Mouse (Mus musculus): Measurements from ENCODE around the gene Slc25a22. TPM values are rescaled to one million over a fixed set of nuclear protein-coding genes. Genes with fewer than 3 reads are reported as not detected.

Gene Slc25a22
- polyA plus RNA-seq, 1 experiment from 2014 or later: 13.3 TPM

DNA sequence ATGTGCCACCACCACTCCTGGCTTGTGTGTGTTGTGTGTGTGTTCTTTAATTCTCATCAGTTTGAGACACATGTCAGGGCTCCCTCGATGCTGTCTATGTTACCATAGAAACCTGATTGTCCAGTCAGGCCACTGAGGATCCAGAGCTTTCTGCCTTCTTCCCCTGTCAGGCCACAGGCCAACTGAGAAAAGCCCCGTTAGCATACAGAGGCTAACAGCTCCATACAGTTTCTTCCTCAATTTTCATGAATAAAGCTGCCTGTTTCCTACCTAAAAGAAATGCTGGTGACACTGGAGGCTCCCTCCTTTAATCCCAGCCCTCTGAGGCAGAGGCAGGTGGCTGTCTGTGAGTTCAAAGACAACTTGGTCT is 1.2 kb downstream of the Slc25a22 start:
- H3K4me2 ChIP-seq (ENCODE audit: low read length): peak overlapping the region; percentile 92
- H3K9ac ChIP-seq (ENCODE audit: low read length): peak overlapping the region; percentile 83
- H3K27me3 ChIP-seq (ENCODE audit: control insufficient read depth, insufficient read depth, low read length): no peaks in the 10 kb centered on the region
- no peak for ATAC-seq (ENCODE audit: insufficient number of reproducible peaks, insufficient read depth, low FRiP score, low read depth)
- no peaks in the 10 kb centered on the region for H3K9me3 ChIP-seq (ENCODE audit: control insufficient read depth, low read length)
- H3K4me3 ChIP-seq (ENCODE audit: control insufficient read depth in 1 of 2, insufficient read depth in 1 of 2, low read depth in 1 of 2, low read length in 2 of 2): peak overlapping the region; percentile 71 to 96; a peak in 3 of 4 replicates
- WGBS: 59% methylated on average over 2 of the region's 2 CpGs
- peaks cover 50% of the 10 kb centered on the region for H3K36me3 ChIP-seq (ENCODE audit: control insufficient read depth, insufficient read depth, low read length)
- peaks cover 24 to 33% of the 10 kb centered on the region in 2 experiments for H3K4me1 ChIP-seq (ENCODE audit: control insufficient read depth in 2 of 2, insufficient read depth in 2 of 2, low read length in 2 of 2)
- no peak overlapping the region for H3K27ac ChIP-seq (replicated peaks in 1 of 2; ENCODE audit: control insufficient read depth in 1 of 2, insufficient read depth in 1 of 2, low read depth in 2 of 2, low read length in 2 of 2)

DNA sequence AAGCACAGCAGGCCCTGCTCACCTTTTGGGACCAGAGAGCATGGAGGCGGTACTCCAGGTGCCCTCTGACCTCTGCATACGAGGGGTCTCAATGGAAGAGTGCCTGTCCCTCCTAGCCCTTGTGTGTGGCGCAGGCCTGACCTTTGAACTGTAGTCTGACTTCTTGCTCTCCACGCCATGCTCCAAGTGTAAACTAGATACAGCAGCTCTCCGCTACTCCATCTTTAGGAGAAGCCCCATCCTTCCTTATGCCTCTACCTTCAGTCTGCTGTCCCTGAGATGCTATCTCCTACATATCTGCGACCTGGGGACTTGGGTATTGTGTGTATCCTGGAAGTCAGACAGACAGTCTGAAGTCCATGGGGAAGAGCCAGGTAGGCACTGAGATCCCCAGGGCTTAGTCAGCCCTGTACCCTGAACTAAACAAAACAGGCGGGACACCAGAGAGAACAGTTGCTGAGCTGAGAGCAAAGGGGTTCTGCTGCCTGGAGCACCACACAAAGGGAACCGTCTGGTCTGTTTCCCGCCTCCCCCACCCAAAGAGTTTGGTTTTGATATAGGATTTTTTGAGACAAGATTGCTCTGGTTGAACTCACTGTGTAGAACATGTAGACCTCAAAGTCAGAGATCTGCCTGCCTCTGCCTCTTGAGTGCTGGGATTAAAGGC is 1.7 kb downstream of the Slc25a22 start:
- no peak for ATAC-seq (ENCODE audit: insufficient number of reproducible peaks, insufficient read depth, low FRiP score, low read depth)
- Histone ChIP-seq H3K4me1 (ENCODE audit: control insufficient read depth in 2 of 2, insufficient read depth in 2 of 2, low read length in 2 of 2) (peaks cover 24 to 33% of the 10 kb centered on the region in 2 experiments), H3K36me3 (ENCODE audit: control insufficient read depth, insufficient read depth, low read length) (peaks cover 50% of the 10 kb centered on the region), H3K27me3 (ENCODE audit: control insufficient read depth, insufficient read depth, low read length) (no peaks in the 10 kb centered on the region), H3K27ac (replicated peaks in 1 of 2; ENCODE audit: control insufficient read depth in 1 of 2, insufficient read depth in 1 of 2, low read depth in 2 of 2, low read length in 2 of 2) (no peak overlapping the region), H3K4me3 (ENCODE audit: control insufficient read depth in 1 of 2, insufficient read depth in 1 of 2, low read depth in 1 of 2, low read length in 2 of 2) (peak overlapping the region in 1 of 2 experiments; percentile 50; a peak in 1 of 4 replicates), H3K9ac (ENCODE audit: low read length) (peak overlapping the region; percentile 73; the same call in 1 of the 2 replicates), H3K9me3 (ENCODE audit: control insufficient read depth, low read length) (no peaks in the 10 kb centered on the region), H3K4me2 (ENCODE audit: low read length) (no peak overlapping the region)
- 92% methylated on average over 9 of the region's 9 CpGs for WGBS

DNA sequence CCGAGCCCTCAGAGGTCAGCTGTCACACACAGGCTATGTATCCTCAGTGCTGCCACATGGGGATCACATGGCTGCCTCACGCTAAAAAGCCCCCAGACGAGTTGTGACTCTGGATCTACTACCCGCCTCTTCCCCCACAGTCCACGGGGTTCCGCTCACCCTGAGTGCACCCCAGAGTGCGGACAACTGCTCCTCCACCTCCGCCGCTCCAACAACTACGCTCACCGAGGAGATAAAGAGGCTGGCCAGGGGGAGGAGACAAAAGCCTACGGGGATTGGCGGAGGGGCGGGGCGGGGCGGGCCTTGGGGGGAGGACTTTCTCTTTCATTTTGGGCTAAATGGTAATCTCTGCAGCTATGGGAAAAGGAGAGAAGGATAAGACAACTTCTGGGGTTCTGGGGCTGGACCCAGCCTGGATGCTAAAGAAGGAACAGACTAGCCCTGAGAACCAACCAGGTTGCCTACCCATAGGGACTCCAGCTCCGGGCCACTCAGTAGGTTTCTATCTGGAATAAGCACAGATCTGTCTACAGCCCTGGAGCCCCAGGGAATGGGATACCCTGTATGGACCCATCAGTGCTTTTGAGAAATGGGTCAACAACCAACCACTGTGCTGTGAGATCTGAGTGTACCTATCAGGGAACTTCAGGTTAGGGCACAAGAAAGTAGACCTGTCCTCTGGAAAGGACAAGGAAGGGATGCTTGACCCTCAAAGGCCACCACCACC is 2.4 kb downstream of the Slc25a22 start:
- peaks cover 55% of the 10 kb centered on the region for H3K36me3 ChIP-seq (ENCODE audit: control insufficient read depth, insufficient read depth, low read length)
- H3K4me3 ChIP-seq (ENCODE audit: control insufficient read depth in 1 of 2, insufficient read depth in 1 of 2, low read depth in 1 of 2, low read length in 2 of 2): peak overlapping the region; percentile 50 to 58

DNA sequence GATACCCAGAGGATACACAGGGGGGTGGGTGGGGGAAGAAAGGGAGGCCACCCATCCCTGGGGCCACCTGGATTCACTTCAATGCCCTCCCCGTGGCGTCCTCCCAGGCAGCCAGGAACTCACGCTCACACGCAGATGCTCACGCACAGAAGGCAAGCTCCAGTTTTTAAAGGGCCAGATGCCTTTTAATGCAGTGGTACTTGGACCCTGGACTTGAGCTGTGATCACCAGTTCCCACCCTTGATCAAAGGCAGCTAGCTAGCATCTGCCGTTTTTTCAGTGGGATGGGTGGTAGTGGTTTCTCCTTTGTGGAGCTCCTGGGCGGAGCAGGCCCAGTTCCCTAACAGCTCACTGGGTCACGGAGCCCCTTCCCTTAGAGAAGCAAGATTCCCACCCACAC is 3.2 kb downstream of the Slc25a22 start:
- peak overlapping the region; percentile 50 to 58 for H3K4me3 ChIP-seq (ENCODE audit: control insufficient read depth in 1 of 2, insufficient read depth in 1 of 2, low read depth in 1 of 2, low read length in 2 of 2)
- no peaks in the 10 kb centered on the region for H3K9me3 ChIP-seq (ENCODE audit: control insufficient read depth, low read length)
- H3K4me1 ChIP-seq (ENCODE audit: control insufficient read depth in 2 of 2, insufficient read depth in 2 of 2, low read length in 2 of 2): peaks cover 28 to 40% of the 10 kb centered on the region in 2 experiments
- no peaks in the 10 kb centered on the region for H3K27me3 ChIP-seq (ENCODE audit: control insufficient read depth, insufficient read depth, low read length)
- H3K4me2 ChIP-seq (ENCODE audit: low read length): peak overlapping the region; percentile 81
- no peak for ATAC-seq (ENCODE audit: insufficient number of reproducible peaks, insufficient read depth, low FRiP score, low read depth)
- peak overlapping the region in 1 of 2 experiments; percentile 61; a peak in 1 of 4 replicates for H3K27ac ChIP-seq (replicated peaks in 1 of 2; ENCODE audit: control insufficient read depth in 1 of 2, insufficient read depth in 1 of 2, low read depth in 2 of 2, low read length in 2 of 2)
- H3K36me3 ChIP-seq (ENCODE audit: control insufficient read depth, insufficient read depth, low read length): peaks cover 50% of the 10 kb centered on the region
- peak overlapping the region; percentile 73 for H3K9ac ChIP-seq (ENCODE audit: low read length)
- 20% methylated on average over 8 of the region's 8 CpGs for WGBS

More for the DNA sequence above, 2.4 kb downstream of the Slc25a22 start:
- H3K27ac ChIP-seq (replicated peaks in 1 of 2; ENCODE audit: control insufficient read depth in 1 of 2, insufficient read depth in 1 of 2, low read depth in 2 of 2, low read length in 2 of 2): peak overlapping the region in 1 of 2 experiments; percentile 61; a peak in 2 of 4 replicates
- no peaks in the 10 kb centered on the region for H3K9me3 ChIP-seq (ENCODE audit: control insufficient read depth, low read length)
- no peaks in the 10 kb centered on the region for H3K27me3 ChIP-seq (ENCODE audit: control insufficient read depth, insufficient read depth, low read length)
- ATAC-seq (ENCODE audit: insufficient number of reproducible peaks, insufficient read depth, low FRiP score, low read depth): peak; percentile 12; the same call in 1 of the 2 replicates
- peak overlapping the region; percentile 81 for H3K4me2 ChIP-seq (ENCODE audit: low read length)
- peaks cover 21 to 32% of the 10 kb centered on the region in 2 experiments for H3K4me1 ChIP-seq (ENCODE audit: control insufficient read depth in 2 of 2, insufficient read depth in 2 of 2, low read length in 2 of 2)
- H3K9ac ChIP-seq (ENCODE audit: low read length): peak overlapping the region; percentile 73
- WGBS: 3% methylated on average over 17 of the region's 17 CpGs

DNA sequence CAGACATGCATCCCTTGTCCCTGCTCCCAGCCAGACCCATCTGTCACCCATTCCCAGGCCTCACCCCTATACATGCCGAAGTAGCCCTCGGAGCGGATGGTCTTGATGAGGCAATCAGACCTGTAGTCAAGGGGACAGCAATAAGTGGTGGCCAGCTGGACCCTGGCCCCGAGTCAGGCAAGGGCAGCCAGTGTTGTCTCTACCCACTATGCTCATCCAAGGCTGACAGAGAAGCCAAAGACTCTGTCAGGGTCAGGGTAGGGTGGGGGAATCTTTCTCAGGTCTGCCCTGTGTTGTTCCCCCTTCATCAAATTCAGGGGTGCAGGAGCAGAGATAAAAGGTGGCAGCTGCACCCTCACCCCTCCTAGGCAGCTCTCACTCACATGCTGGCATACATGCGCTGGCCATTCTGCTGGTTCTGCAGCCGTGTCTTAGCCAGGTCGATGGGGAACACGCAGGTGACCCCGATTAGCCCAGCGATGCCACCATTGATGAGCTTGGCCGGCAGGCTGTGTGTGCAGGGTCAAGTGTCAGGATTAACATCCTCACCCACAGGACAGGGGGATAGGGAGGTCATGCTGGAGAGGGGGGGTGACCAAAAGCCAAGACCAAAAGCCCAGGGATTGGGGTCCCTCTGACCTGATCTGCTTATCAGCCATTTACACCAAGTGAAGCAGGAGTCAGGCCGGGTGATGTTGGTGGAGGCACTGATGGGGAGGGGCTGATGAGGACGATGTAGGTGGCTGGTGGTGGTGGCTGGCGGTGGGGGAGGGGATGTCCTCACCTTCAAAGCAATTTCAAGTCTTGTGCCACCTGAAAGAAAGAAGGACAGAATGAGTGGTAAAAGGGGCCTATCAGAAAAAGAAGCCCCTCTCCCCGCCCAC is 3.9 kb downstream of the Slc25a22 start:
- no peak overlapping the region for H3K27ac ChIP-seq (replicated peaks in 1 of 2; ENCODE audit: control insufficient read depth in 1 of 2, insufficient read depth in 1 of 2, low read depth in 2 of 2, low read length in 2 of 2)
- 78% methylated on average over 15 of the region's 15 CpGs for WGBS
- H3K4me3 ChIP-seq (ENCODE audit: control insufficient read depth in 1 of 2, insufficient read depth in 1 of 2, low read depth in 1 of 2, low read length in 2 of 2): peak overlapping the region; percentile 50 to 58
- H3K9ac ChIP-seq (ENCODE audit: low read length): peak overlapping the region; percentile 73
- H3K4me2 ChIP-seq (ENCODE audit: low read length): peak overlapping the region; percentile 81
- no peaks in the 10 kb centered on the region for H3K27me3 ChIP-seq (ENCODE audit: control insufficient read depth, insufficient read depth, low read length)
- no peak for ATAC-seq (ENCODE audit: insufficient number of reproducible peaks, insufficient read depth, low FRiP score, low read depth)
- no peaks in the 10 kb centered on the region for H3K9me3 ChIP-seq (ENCODE audit: control insufficient read depth, low read length)
- H3K4me1 ChIP-seq (ENCODE audit: control insufficient read depth in 2 of 2, insufficient read depth in 2 of 2, low read length in 2 of 2): peaks cover 34 to 47% of the 10 kb centered on the region in 2 experiments
- H3K36me3 ChIP-seq (ENCODE audit: control insufficient read depth, insufficient read depth, low read length): peaks cover 43% of the 10 kb centered on the region

DNA sequence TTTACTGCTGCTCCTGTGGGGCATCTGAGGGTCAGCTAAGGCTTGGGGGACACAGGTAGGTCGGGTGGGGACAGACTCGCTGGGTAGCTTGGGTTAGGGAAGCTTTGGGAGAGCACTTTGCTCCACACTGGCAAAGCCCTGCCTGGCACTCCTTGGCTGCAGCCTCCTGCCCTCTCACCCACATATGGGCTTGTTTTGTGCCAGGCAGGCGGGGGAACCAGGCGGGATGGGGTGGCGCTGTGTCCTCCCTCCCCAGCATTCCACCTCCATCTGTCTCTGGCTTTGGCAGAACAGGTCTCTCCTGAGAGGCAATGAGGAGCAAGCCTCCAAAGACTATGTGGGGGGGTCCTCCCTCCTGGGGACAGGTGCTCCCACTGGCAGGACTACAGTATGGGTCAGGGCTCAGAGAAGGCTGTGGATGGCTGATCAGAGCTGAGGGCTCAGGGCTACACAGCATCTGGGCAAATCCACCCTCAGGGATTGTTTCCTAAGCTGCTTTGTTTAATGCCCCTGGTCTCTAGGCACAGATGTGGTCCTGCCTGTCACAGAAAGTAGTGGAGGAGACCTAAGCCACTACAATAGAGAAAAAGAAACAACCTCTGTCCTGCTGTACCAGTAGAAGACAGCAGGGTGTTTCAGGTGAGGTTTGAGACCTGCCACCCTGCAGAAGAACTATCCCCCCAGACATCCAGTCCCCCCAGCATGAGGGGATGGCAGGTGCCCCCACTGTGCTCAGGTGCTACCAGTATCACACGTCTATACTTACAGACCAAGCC is 4.8 kb downstream of the Slc25a22 start:
- Histone ChIP-seq H3K9ac (ENCODE audit: low read length) (no peak overlapping the region), H3K4me1 (ENCODE audit: control insufficient read depth in 2 of 2, insufficient read depth in 2 of 2, low read length in 2 of 2) (peaks cover 38 to 52% of the 10 kb centered on the region in 2 experiments), H3K4me3 (ENCODE audit: control insufficient read depth in 1 of 2, insufficient read depth in 1 of 2, low read depth in 1 of 2, low read length in 2 of 2) (no peak overlapping the region), H3K27me3 (ENCODE audit: control insufficient read depth, insufficient read depth, low read length) (no peaks in the 10 kb centered on the region), H3K9me3 (ENCODE audit: control insufficient read depth, low read length) (no peaks in the 10 kb centered on the region), H3K36me3 (ENCODE audit: control insufficient read depth, insufficient read depth, low read length) (peaks cover 34% of the 10 kb centered on the region), H3K27ac (replicated peaks in 1 of 2; ENCODE audit: control insufficient read depth in 1 of 2, insufficient read depth in 1 of 2, low read depth in 2 of 2, low read length in 2 of 2) (no peak overlapping the region), H3K4me2 (ENCODE audit: low read length) (no peak overlapping the region)
- ATAC-seq (ENCODE audit: insufficient number of reproducible peaks, insufficient read depth, low FRiP score, low read depth): no peak
- 88% methylated on average over 6 of the region's 6 CpGs for WGBS
